Mouse (Mus musculus) kidney, adult 9 months (tissue): ENCODE data around the gene Efcab2.

Experiments
- DNase-seq: peaks from one replicate; pipeline ENCODE4 v3.0.0; 2022

The Efcab2 gene

GRCm38 (mm10) chr1:178405951-178406711 is at the start of gene Efcab2:
Gene Efcab2, plus strand, starts transcription at chr1:178406085.
- peak; percentile 92 for DNase-seq

GRCm38 (mm10) chr1:178357776-178358710 is 47.8 kb upstream of the Efcab2 start:
- no peak for DNase-seq

- no peak for DNase-seq
Observed at GRCm38 (mm10) chr1:178360264-178360663, 45.6 kb upstream of the Efcab2 start.

- no peak for DNase-seq
Observed at GRCm38 (mm10) chr1:178360702-178361101, 45.2 kb upstream of the Efcab2 start.

GRCm38 (mm10) chr1:178365171-178365570 is 40.7 kb upstream of the Efcab2 start:
- no peak for DNase-seq

GRCm38 (mm10) chr1:178368121-178368520 is 37.8 kb upstream of the Efcab2 start:
- no peak for DNase-seq

- peak; percentile 95 for DNase-seq
Observed at GRCm38 (mm10) chr1:178368548-178369271, 37.2 kb upstream of the Efcab2 start.

GRCm38 (mm10) chr1:178369272-178369651 is 36.6 kb upstream of the Efcab2 start:
- DNase-seq: peak; percentile 78

GRCm38 (mm10) chr1:178372681-178373080 is 33.2 kb upstream of the Efcab2 start:
- no peak for DNase-seq

- no peak for DNase-seq
Observed at GRCm38 (mm10) chr1:178375381-178375780, 30.5 kb upstream of the Efcab2 start.

GRCm38 (mm10) chr1:178376061-178376460 is 29.8 kb upstream of the Efcab2 start:
- no peak for DNase-seq

- no peak for DNase-seq
Observed at GRCm38 (mm10) chr1:178376907-178377306, 29.0 kb upstream of the Efcab2 start.

GRCm38 (mm10) chr1:178378115-178378514 is 27.8 kb upstream of the Efcab2 start:
- DNase-seq: no peak

GRCm38 (mm10) chr1:178379224-178379623 is 26.7 kb upstream of the Efcab2 start:
- no peak for DNase-seq

- DNase-seq: no peak
Observed at GRCm38 (mm10) chr1:178382165-178382564, 23.7 kb upstream of the Efcab2 start.

GRCm38 (mm10) chr1:178388802-178389201 is 17.1 kb upstream of the Efcab2 start:
- no peak for DNase-seq

- no peak for DNase-seq
Observed at GRCm38 (mm10) chr1:178389401-178389800, 16.5 kb upstream of the Efcab2 start.

- DNase-seq: no peak
Observed at GRCm38 (mm10) chr1:178392970-178393369, 12.9 kb upstream of the Efcab2 start.

- DNase-seq: no peak
Observed at GRCm38 (mm10) chr1:178395091-178395490, 10.8 kb upstream of the Efcab2 start.

- DNase-seq: peak; percentile 85
Observed at GRCm38 (mm10) chr1:178396383-178396782, 9.5 kb upstream of the Efcab2 start.

GRCm38 (mm10) chr1:178399879-178400278 is 6.0 kb upstream of the Efcab2 start:
- DNase-seq: no peak

- DNase-seq: no peak
Observed at GRCm38 (mm10) chr1:178400652-178401051, 5.2 kb upstream of the Efcab2 start.

GRCm38 (mm10) chr1:178401960-178402359 is 3.9 kb upstream of the Efcab2 start:
- DNase-seq: no peak
